Mouse (Mus musculus) CD4-positive, CD25-positive, alpha-beta regulatory T cell, adult 4 months (primary cell): Measurements from ENCODE around the gene Gm4985. TPM values are rescaled to one million over a fixed set of nuclear protein-coding genes. Genes with fewer than 3 reads are reported as not detected.
"Not testable (repeated sequence)": the region's sequence is repeated elsewhere in the genome, so short reads cannot be mapped to it uniquely, and the experiment has no call there.

Source experiments
- ATAC-seq: one replicate; pipeline ENCODE4 v1.8.0; 2017
- polyA plus RNA-seq, 2 experiments: library from polyadenylated mRNA; unstranded; fragments of 100-300 nt; shearing (Covaris generic); gene quantifications; one replicate each; pipeline ENCODE4 v1.2.1; 2017

The Gm4985 gene
- polyA plus RNA-seq = not detected

- not testable (repeated sequence) for ATAC-seq
These were observed at the start of gene Gm4985 for GRCm38 (mm10) chrX:23958834-23959233. TSS of gene Gm4985 (minus strand) at chrX:23958934.

- ATAC-seq = no peak
These were observed 4.6 kb downstream of the Gm4985 start for GRCm38 (mm10) chrX:23954161-23954560.

Other genes with a start within 250 kb of the Gm4985 start
- not detected for gene Gm4907, start 76.4 kb downstream of the Gm4985 start, polyA plus RNA-seq